Mouse (Mus musculus): ENCODE measurements at regions not wholly inside any gene's neighbourhood (a gene's known extent, or its start where the extent isn't known, plus 50 kb on each side); places are given as distances from the start of the nearest gene placed in this dataset.
A peak's percentile ranks its signal among the peaks of the same experiment; 100 is the strongest.

DNA sequence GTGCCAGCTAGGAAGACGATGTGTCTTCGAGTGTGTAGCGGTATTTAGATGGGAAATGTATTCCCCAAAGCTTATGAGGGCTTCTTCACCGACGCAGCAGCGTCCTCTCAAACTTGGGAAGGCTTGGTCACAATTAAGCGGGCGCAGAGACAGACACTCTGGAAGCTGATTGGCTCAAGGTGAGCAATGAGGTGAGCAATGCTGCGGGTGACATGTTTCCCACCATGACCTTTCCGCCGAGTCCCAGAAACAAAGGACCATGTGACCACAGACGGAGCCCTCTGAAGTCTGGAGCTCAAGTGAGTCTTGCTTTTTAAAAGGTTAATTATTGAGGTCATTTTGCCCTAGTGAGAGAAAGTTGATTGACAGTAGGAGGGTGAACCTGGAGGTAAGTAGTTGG, 108.0 kb upstream of the Bach2 start:
- Histone ChIP-seq H3K9ac (ENCODE audit: low read depth, low read length) (no peak overlapping the region), H3K4me1 (replicated peaks; ENCODE audit: insufficient read depth, low read length) (no peaks in the 10 kb centered on the region), H3K9me3 (replicated peaks; ENCODE audit: low read length) (no peaks in the 10 kb centered on the region), H3K27ac (no peak overlapping the region), H3K4me2 (ENCODE audit: low read length) (no peak overlapping the region), H3K27me3 (ENCODE audit: insufficient read depth, low read length) (no peaks in the 10 kb centered on the region), H3K4me3 (replicated peaks; ENCODE audit: low read depth, low read length) (no peak overlapping the region), H3K36me3 (ENCODE audit: insufficient read depth, low read length) (no peaks in the 10 kb centered on the region)
- WGBS: 62% methylated on average over 12 of the region's 12 CpGs
- no peak for ATAC-seq (replicated peaks; ENCODE audit: low FRiP score, low read depth)
- no peak for DNase-seq (ENCODE audit: low spot score)
- no peak for TF ChIP-seq CTCF (IDR thresholded peaks at IDR 0.05; ENCODE audit: low read depth)

DNA sequence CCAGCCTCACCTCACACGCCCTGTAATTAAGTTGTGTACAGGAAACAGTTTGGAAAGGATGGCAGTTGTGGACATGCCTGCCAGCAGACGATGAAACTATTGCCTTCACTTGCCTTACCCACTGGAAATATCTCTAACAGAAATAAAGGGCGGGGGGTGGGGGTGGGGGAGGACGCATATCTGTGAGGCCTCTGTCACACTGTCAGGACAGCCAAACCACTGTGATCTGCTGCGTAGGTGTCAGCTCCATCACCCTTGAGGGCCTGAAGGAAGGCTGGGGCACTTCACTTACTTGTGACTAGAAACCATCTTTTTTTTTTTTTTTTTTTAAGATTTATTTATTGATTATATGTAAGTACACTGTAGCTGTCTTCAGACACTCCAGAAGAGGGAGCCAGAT, 106.8 kb upstream of the Bach2 start:
- ATAC-seq (replicated peaks; ENCODE audit: low FRiP score, low read depth): no peak

DNA sequence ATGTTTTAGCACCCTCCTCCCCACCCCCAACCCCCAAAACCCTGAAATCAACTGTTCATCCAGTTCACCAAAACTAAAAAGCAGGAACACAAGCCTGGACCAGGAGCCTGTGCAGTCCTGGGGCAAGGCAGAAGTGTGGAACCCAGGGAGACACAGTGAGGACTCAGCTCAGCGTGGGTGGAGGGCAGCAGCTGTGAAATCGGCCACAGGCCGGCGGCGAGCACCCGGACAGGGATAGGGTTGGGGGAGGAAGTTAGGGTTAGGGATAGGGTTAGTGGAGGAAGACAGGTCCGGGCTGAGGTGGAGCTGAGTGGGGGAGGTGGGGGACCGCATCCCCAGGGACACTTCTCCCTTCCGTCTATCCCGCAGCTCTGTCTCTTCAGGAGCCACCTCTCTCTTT, 102.5 kb upstream of the Bach2 start:
- Histone ChIP-seq H3K27me3 (ENCODE audit: insufficient read depth, low read length) (no peaks in the 10 kb centered on the region), H3K4me3 (replicated peaks; ENCODE audit: low read depth, low read length) (no peak overlapping the region), H3K4me2 (ENCODE audit: low read length) (no peak overlapping the region), H3K9ac (ENCODE audit: low read depth, low read length) (no peak overlapping the region), H3K9me3 (replicated peaks; ENCODE audit: low read length) (no peaks in the 10 kb centered on the region), H3K36me3 (ENCODE audit: insufficient read depth, low read length) (no peaks in the 10 kb centered on the region), H3K4me1 (replicated peaks; ENCODE audit: insufficient read depth, low read length) (0 out of 2 replicates have a peak, but pooled peaks cover 2% of the 10 kb centered on the region), H3K27ac (no peak overlapping the region)
- ATAC-seq (replicated peaks; ENCODE audit: low FRiP score, low read depth) (no peak), DNase-seq (ENCODE audit: low spot score) (no peak)
- TF ChIP-seq CTCF (IDR thresholded peaks at IDR 0.05; ENCODE audit: low read depth): no peak
- WGBS: 57% methylated on average over 10 of the region's 10 CpGs

More for the DNA sequence above, 106.8 kb upstream of the Bach2 start:
- no peaks in the 10 kb centered on the region for H3K36me3 ChIP-seq (ENCODE audit: insufficient read depth, low read length)
- no peaks in the 10 kb centered on the region for H3K9me3 ChIP-seq (replicated peaks; ENCODE audit: low read length)
- no peaks in the 10 kb centered on the region for H3K4me1 ChIP-seq (replicated peaks; ENCODE audit: insufficient read depth, low read length)
- H3K9ac ChIP-seq (ENCODE audit: low read depth, low read length): no peak overlapping the region
- TF ChIP-seq CTCF (IDR thresholded peaks at IDR 0.05; ENCODE audit: low read depth): no peak
- 81% methylated on average over 5 of the region's 5 CpGs for WGBS
- DNase-seq (ENCODE audit: low spot score): no peak
- no peak overlapping the region for H3K4me2 ChIP-seq (ENCODE audit: low read length)
- H3K4me3 ChIP-seq (replicated peaks; ENCODE audit: low read depth, low read length): no peak overlapping the region
- H3K27me3 ChIP-seq (ENCODE audit: insufficient read depth, low read length): no peaks in the 10 kb centered on the region
- no peak overlapping the region for H3K27ac ChIP-seq

DNA sequence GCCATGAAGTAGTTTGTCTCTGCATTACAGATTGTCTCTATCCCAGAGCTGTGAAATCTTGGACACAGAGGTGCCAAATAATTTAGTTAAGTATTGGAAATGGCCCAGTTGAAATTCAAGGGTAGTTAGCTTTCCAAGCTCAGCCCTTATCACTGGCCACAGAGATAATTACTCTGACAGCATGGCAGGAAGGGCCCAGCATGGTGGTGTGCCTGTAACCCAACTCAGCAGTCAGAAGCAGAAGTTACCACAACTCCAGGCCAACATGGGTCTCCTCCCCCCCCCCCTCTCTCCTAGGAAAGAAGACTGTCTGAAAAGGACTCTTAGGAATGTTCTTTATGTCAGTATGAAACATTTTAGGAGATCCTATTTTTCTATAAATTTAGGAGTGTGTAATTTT, 101.4 kb upstream of the Bach2 start:
- TF ChIP-seq CTCF (IDR thresholded peaks at IDR 0.05; ENCODE audit: low read depth): no peak
- no peak for ATAC-seq (replicated peaks; ENCODE audit: low FRiP score, low read depth)
- Histone ChIP-seq H3K9me3 (replicated peaks; ENCODE audit: low read length) (no peaks in the 10 kb centered on the region), H3K4me3 (replicated peaks; ENCODE audit: low read depth, low read length) (no peak overlapping the region), H3K4me1 (replicated peaks; ENCODE audit: insufficient read depth, low read length) (0 out of 2 replicates have a peak, but pooled peaks cover 2% of the 10 kb centered on the region), H3K27ac (no peak overlapping the region), H3K27me3 (ENCODE audit: insufficient read depth, low read length) (no peaks in the 10 kb centered on the region), H3K36me3 (ENCODE audit: insufficient read depth, low read length) (no peaks in the 10 kb centered on the region), H3K4me2 (ENCODE audit: low read length) (no peak overlapping the region), H3K9ac (ENCODE audit: low read depth, low read length) (no peak overlapping the region)
- DNase-seq (ENCODE audit: low spot score): no peak

DNA sequence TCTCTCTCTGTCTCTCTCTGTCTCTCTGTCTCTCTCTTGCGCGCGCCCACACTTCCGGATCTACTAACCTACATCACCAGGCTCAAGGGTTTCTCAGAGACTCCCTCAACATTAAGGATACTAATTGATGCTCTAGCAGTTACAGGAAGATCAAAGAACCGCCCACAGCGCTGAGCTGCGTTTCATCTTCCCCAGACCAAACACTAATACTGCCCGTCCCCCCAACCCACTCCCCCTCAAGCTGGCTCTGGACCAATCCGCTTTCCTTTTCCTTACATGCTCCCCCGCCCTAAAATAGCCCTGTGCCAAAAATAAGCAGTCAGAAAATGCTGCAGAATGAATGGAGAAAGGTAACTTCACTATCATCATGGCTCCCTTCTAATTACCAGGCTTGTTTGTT, 100.6 kb upstream of the Bach2 start:
- Histone ChIP-seq H3K4me1 (replicated peaks; ENCODE audit: insufficient read depth, low read length) (0 out of 2 replicates have a peak, but pooled peaks cover 2% of the 10 kb centered on the region), H3K27me3 (ENCODE audit: insufficient read depth, low read length) (no peaks in the 10 kb centered on the region), H3K27ac (no peak overlapping the region), H3K4me3 (replicated peaks; ENCODE audit: low read depth, low read length) (no peak overlapping the region), H3K36me3 (ENCODE audit: insufficient read depth, low read length) (no peaks in the 10 kb centered on the region), H3K9me3 (replicated peaks; ENCODE audit: low read length) (no peaks in the 10 kb centered on the region), H3K9ac (ENCODE audit: low read depth, low read length) (no peak overlapping the region), H3K4me2 (ENCODE audit: low read length) (no peak overlapping the region)
- DNase-seq (ENCODE audit: low spot score): peak; percentile 54
- ATAC-seq (replicated peaks; ENCODE audit: low FRiP score, low read depth): no peak
- WGBS: 31% methylated on average over 10 of the region's 10 CpGs
- no peak for TF ChIP-seq CTCF (IDR thresholded peaks at IDR 0.05; ENCODE audit: low read depth)

DNA sequence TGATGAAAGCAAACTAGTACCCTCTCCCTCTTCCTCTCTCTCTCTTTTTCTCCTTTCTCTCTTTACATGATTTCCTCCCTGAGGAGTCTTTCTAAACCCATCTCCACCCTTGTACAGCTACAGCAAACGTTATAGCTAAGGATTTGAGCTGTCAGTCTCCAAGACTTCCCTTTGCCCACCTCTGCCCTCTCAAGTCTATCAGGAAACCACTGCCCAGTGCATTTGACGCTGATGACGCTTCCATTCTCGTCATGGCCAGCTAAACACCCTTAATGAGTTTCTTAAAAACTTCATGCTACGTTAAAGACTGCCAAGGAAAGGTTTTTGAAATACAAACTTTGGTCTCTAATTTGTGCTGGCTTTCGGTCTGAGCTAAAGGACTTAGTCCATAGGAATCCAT, 99.0 kb upstream of the Bach2 start:
- H3K4me2 ChIP-seq (ENCODE audit: low read length): no peak overlapping the region
- TF ChIP-seq CTCF (IDR thresholded peaks at IDR 0.05; ENCODE audit: low read depth): no peak
- no peak overlapping the region for H3K9ac ChIP-seq (ENCODE audit: low read depth, low read length)
- ATAC-seq (replicated peaks; ENCODE audit: low FRiP score, low read depth): no peak
- no peaks in the 10 kb centered on the region for H3K36me3 ChIP-seq (ENCODE audit: insufficient read depth, low read length)
- DNase-seq (ENCODE audit: low spot score): no peak
- 0 out of 2 replicates have a peak, but pooled peaks cover 2% of the 10 kb centered on the region for H3K4me1 ChIP-seq (replicated peaks; ENCODE audit: insufficient read depth, low read length)
- WGBS: 46% methylated on average over 6 of the region's 6 CpGs
- no peaks in the 10 kb centered on the region for H3K9me3 ChIP-seq (replicated peaks; ENCODE audit: low read length)
- no peak overlapping the region for H3K4me3 ChIP-seq (replicated peaks; ENCODE audit: low read depth, low read length)
- no peaks in the 10 kb centered on the region for H3K27me3 ChIP-seq (ENCODE audit: insufficient read depth, low read length)
- no peak overlapping the region for H3K27ac ChIP-seq

DNA sequence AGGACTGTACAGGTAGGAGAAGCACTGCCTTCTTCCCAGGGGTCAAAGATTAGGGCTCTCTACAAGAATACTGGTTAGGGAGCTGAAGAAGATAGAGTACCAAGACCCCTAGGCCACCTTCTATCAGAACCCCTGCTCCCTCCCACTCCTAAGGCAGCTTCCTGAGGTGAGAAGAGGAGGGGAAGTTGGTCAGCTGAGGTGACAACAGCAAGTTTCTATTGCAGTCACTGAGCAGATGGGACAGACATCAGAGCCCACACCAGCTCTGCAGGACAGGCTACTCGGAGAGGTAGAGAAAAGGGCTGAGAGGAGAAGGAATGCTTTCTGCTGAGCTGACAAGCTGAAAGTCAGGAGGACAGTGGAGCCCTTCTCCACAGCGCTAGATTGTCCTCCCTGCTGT, 98.5 kb upstream of the Bach2 start:
- Histone ChIP-seq H3K4me3 (replicated peaks; ENCODE audit: low read depth, low read length) (no peak overlapping the region), H3K9me3 (replicated peaks; ENCODE audit: low read length) (no peaks in the 10 kb centered on the region), H3K9ac (ENCODE audit: low read depth, low read length) (no peak overlapping the region), H3K27me3 (ENCODE audit: insufficient read depth, low read length) (no peaks in the 10 kb centered on the region), H3K36me3 (ENCODE audit: insufficient read depth, low read length) (no peaks in the 10 kb centered on the region), H3K27ac (no peak overlapping the region), H3K4me2 (ENCODE audit: low read length) (no peak overlapping the region), H3K4me1 (replicated peaks; ENCODE audit: insufficient read depth, low read length) (0 out of 2 replicates have a peak, but pooled peaks cover 2% of the 10 kb centered on the region)
- WGBS: 63% methylated on average over 2 of the region's 2 CpGs
- TF ChIP-seq CTCF (IDR thresholded peaks at IDR 0.05; ENCODE audit: low read depth): no peak
- ATAC-seq (replicated peaks; ENCODE audit: low FRiP score, low read depth): no peak
- DNase-seq (ENCODE audit: low spot score): no peak

Data from kidney, postnatal 0 days (tissue).